Mouse (Mus musculus) ovary, adult 10 weeks (tissue): ENCODE data around the gene 6820408C15Rik. TPM values are rescaled to one million over a fixed set of nuclear protein-coding genes. Genes with fewer than 3 reads are reported as not detected.

Experiments
- polyA plus RNA-seq: library from polyadenylated mRNA; stranded (reverse); fragments of 350-450 nt; fragmentation: Illumina TruSeq; extraction: RNeasy Lipid Tissue Mini Kit (QIAGEN cat#74804); gene quantifications from one replicate; pipeline ENCODE4 v1.2.3, GENCODE M21; 2014

6820408C15Rik gene
- 4.4 TPM for polyA plus RNA-seq

DNA sequence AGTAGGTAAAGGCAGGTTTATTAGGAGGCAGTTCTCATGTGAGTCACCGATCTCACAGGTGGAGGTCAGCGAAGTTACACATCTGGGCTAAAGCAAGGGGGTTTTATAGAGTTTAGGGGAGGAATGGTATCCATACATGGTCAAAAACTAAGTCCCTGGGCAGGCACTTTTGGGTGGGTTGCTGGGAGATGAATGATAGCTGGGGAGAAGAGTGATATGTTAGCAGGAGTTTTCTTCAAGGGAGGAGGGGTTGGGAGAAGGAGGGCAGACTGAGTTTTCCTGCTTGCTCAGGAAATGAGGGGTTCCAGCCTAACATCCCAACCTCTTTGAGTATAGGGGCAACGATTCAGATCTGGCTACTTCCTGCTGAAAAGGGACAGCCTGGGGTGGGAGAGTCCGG, at the start of gene 6820408C15Rik:
Gene 6820408C15Rik (plus strand): TSS at position 301 of the 400 bp plus-strand sequence.

DNA sequence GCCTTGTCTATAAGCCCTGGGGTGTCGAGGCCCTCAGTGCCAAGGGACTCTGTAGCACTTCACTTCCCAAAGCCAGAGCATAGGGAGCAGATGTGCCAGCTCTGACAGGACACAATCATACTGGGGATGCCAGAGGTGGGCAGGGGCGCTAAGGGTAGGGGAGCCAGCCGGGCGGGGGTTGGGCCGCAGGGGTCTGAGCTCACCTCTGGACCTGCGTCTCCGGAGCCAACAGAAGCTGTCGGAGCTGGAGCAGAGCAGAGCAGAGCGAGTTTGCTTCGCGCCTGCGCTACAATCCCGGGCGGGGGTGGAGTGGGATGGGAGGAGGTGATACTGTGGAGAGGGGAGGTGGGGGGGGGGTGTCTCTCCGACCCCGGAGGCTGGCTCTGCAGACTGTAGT, 39.0 kb upstream of the 6820408C15Rik start, which contains the start of gene Nrsn2:
Gene Nrsn2 (minus strand): TSS at position 294 of the 397 bp plus-strand sequence.

DNA sequence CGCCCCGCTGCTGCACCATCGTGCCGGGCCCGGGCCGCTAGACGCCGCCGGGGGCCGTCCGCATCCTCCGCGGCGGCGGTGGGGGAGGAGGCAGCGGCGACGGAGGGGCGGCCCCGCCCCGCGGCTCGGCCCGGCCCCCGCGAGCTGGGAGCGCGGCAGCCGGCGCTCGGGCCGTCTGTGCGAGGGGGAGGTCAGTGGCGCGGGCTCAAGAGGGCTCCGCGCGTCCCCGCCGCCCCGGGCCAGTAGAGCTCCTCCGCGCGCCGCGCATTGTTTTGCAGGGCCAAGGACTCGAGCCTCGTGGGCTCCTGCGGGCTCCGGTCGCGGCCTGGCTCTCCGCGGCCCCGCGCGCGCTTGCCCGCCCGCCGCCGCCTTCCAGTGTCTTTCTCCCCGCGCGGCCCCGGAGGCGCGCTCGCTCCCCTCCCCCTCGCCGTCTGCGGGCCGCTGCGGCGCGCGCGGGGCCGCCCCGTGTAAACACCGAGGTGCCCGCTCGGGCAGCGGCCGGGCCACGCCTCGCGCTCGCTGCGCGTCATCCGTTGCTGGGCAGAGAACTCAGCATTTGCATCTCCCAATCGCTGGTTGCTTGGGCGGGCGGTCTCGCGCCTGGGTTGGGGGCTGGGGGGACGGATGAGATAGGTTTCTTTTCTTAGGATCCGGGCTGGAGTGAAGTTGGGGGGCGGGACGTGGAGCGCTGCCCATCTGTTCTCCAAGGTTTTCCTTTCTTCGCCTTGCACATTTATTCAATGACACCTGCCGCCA, 17.5 kb upstream of the 6820408C15Rik start, which contains the start of gene Sox12:
Gene Sox12 (minus strand): TSS at position 384 of the 756 bp plus-strand sequence.

DNA sequence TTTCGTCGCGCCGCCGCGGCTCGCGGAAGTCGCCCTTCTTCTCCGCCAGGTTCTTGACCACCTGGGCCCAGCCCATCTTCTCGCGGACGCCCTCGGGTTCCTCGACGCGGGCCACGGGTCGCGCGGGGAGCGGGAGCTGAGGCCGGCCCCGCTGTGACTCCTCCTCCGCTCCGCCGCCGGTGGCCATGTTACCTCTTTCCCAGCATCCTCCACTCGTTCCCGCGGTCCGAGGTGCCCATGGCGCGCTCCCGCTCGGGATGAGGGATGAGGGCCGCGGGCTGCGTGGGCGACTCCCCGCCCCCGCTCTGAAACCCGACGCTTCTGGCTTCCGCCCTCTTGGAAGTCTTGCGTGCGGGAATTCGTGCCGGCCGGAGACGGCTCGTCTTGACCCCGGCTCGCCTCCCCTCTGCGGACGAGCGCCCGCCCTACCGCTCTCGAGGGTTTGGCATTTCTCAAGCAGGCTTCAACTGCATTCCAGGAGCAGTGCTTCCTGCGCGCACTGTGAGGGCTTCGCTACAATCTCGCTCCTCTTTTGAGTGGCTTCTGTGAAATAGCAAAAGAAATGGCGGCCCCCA, 709 bp upstream of the 6820408C15Rik start, which contains the start of gene Zcchc3:
Gene Zcchc3 (minus strand): TSS at position 437 of the 575 bp plus-strand sequence.

DNA sequence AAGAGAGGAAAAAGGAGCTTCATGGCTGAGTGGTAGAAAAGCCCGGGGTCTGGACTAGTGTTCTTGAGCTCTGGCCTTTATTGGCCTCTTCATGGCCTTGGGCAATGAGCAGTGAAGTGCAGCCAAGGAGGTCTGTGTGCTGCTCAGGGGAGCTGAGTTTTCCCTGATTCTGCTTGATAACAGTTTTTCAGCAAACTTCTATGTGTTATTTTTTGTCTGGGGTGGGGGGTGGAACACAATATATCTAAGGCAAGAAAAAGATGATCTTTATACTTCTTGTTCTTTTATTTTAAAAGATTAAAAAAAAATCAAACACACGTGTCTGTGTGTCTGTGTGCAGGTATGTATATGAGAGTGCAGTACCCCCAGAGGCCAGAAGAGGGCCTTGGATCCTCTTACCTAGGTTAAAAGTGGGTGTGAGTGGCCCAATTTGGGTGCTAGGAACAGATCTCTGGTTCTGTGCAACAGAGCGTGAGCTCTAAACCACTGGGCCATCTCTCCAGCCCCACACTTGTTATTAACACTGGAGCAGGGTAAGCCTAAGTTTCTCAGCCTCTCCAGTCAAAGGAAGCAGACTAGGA, 49.3 kb downstream of the 6820408C15Rik start, which contains the start of gene Defb23:
Gene Defb23 (minus strand): TSS at position 51 of the 581 bp plus-strand sequence.

DNA sequence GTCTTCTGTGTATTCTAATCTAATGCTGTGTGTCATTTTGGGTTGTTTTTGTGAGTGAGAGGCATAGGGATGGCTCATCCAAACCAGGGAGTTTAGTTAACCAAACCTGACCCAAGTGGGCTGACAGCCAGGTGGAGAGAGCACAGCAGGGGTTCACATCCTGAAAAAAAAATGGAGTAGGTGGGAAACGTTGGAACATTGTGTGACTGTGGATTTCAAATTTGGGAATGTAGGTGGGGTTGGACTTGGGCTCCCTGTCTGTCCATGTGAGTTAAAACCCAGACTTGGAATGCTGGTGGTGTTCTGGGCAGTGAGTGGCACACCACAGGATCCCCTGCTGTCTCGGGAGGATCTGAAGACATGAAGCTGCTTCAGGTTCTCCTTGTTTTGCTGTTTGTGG, 61.4 kb downstream of the 6820408C15Rik start, which contains the start of gene Defb20:
Gene Defb20 (plus strand): TSS at position 301 of the 400 bp plus-strand sequence.

DNA sequence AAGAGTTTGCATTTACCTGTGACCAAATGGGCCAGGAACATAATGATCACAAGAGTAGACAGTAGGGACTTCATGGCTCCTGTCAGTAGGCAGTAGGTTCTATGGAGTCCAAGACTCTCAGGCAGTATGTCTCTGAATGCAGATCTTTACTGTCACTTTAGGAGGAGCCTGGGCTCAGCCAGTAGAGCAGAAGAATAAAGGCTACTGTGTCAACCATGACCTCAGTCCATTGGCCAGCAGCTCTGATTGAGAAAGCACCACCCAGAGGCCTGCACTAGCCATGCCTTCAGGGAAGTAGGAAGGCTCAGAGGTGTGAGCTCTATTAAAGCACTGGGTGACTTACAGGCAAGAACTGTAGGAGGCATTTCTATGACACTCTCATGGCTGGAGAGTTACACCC, 74.7 kb downstream of the 6820408C15Rik start, which contains the start of gene Defb22:
Gene Defb22 (minus strand): TSS at position 101 of the 400 bp plus-strand sequence.

Other genes starting within 250 kb of the 6820408C15Rik start
- gene Csnk2a1, start 188.7 kb upstream of the 6820408C15Rik start, polyA plus RNA-seq: 241 TPM
- 29.5 TPM for gene Tbc1d20, start 121.8 kb upstream of the 6820408C15Rik start, polyA plus RNA-seq
- 0.54 TPM for gene Rbck1, start 82.9 kb upstream of the 6820408C15Rik start, polyA plus RNA-seq
- not detected for gene Trib3, start 71.6 kb upstream of the 6820408C15Rik start, polyA plus RNA-seq
- gene Nrsn2, start 38.9 kb upstream of the 6820408C15Rik start, polyA plus RNA-seq: not detected
- gene Sox12, start 17.5 kb upstream of the 6820408C15Rik start, polyA plus RNA-seq: 3.2 TPM
- 12.9 TPM for gene Zcchc3, start 560 bp upstream of the 6820408C15Rik start, polyA plus RNA-seq
- gene Defb23, start 49.0 kb downstream of the 6820408C15Rik start, polyA plus RNA-seq: not detected
- gene Defb20, start 61.5 kb downstream of the 6820408C15Rik start, polyA plus RNA-seq: 4.8 TPM
- gene Defb22, start 74.6 kb downstream of the 6820408C15Rik start, polyA plus RNA-seq: not detected
- not detected for gene Defb26, start 96.1 kb downstream of the 6820408C15Rik start, polyA plus RNA-seq
- gene Defb28, start 102.7 kb downstream of the 6820408C15Rik start, polyA plus RNA-seq: not detected
- not detected for gene Defb29, start 124.5 kb downstream of the 6820408C15Rik start, polyA plus RNA-seq
- not detected for gene Gm17416, start 153.8 kb downstream of the 6820408C15Rik start, polyA plus RNA-seq
- gene Defb21, start 157.2 kb downstream of the 6820408C15Rik start, polyA plus RNA-seq: not detected
- gene Defb19, start 164.7 kb downstream of the 6820408C15Rik start, polyA plus RNA-seq: 21.0 TPM
- not detected for gene Defb45, start 183.8 kb downstream of the 6820408C15Rik start, polyA plus RNA-seq
- gene Defb36, start 188.7 kb downstream of the 6820408C15Rik start, polyA plus RNA-seq: not detected
- gene Defb25, start 207.5 kb downstream of the 6820408C15Rik start, polyA plus RNA-seq: not detected
- 1.5 TPM for gene Rem1, start 211.4 kb downstream of the 6820408C15Rik start, polyA plus RNA-seq